Mouse (Mus musculus): ENCODE data around the gene Olfr190.
"Not testable (repeated sequence)": the region's sequence is repeated elsewhere in the genome, so short reads cannot be mapped to it uniquely, and the experiment has no call there.

Olfr190 gene

GRCm38 (mm10) chr16:59077905-59078304 is at the start of gene Olfr190:
Gene Olfr190 (minus strand): TSS chr16:59078005.
- no peak for DNase-seq

DNA sequence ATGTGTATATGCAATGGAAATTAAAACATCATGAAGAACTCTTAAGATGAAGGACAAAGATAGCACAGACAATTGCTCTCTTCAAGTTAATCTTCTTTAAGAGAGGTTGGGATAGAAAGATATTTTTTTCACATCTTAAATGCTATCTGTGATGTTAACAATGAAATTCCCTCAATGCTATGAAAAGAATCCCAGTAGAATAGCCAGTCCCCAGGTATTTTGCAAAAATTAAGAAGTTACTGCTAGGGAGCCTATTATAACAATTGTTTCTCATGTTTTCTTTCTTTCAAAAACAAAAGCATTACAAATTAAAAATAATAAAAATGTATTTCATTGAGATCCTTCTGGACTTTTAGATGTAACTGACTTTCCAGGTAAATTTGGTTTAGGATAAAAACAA is 43.2 kb upstream of the Olfr190 start, which contains the start of gene Olfr194:
TSS of gene Olfr194 (minus strand) at position 101 of the 400 bp plus-strand sequence.
- DNase-seq, result no peak

- no peak for DNase-seq
Observed at GRCm38 (mm10) chr16:59111781-59112180, 34.0 kb upstream of the Olfr190 start, which contains the start of gene Olfr193. Gene Olfr193 (minus strand): TSS chr16:59111881.

DNA sequence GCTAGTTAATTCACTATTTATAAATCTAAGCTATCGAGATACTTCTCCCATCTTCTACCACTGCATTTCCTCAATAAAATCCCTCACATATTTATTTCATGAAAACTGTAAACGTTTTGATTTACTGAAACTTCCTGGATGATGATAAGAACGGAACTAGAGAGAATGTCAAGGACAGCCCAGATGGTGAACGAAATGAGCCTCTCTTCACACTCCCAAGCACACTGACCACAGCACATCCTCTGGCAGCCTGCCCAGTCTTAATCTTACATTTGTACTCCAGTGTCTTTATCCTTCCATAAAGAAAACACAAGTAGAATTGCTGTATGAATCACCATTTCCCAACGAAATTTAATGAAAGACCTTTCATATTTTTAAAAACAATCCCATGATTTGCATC is 30.7 kb upstream of the Olfr190 start:
- DNase-seq, result not testable (repeated sequence)

DNA sequence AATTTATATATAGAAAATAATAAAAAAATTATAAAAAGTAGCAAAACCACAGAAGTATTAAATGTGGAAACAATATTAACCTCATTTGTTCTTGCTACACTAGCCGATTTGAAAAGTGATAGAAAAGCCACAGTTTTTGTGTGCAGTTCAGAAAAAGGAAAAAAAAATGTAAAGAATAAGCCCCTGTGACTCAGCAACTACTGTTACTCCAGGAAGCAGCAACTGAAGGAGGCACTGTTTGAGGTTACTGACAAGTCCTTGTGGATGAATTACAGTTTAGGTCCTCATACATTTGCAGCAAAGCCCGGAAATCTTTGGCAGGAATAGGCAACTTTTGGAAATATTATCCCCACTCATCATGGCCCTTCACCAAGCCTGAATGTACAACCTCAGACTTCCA is 27.5 kb upstream of the Olfr190 start:
- DNase-seq, result no peak

GRCm38 (mm10) chr16:59089722-59090121 is 11.9 kb upstream of the Olfr190 start, which contains the start of gene Olfr191:
Gene Olfr191 (minus strand): TSS chr16:59089822.
- not testable (repeated sequence) for DNase-seq

DNA sequence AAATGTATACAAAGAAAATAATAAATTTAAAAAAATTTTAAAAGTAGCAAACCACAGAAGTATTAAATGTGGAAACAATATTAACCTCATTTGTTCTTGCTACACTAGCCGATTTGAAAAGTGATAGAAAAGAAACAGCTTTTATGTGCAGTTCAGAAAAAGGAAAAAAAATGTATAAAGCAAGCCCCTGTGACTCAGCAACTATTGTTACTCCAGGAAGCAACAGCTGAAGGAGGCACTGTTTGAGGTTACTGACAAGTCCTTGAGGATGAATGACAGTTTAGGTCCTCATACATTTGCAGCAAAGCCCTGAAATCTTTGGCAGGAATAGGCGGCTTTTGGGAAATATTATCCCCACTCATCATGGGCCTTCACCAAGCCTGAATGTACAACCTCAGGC is 3.3 kb upstream of the Olfr190 start:
- not testable (repeated sequence) for DNase-seq

DNA sequence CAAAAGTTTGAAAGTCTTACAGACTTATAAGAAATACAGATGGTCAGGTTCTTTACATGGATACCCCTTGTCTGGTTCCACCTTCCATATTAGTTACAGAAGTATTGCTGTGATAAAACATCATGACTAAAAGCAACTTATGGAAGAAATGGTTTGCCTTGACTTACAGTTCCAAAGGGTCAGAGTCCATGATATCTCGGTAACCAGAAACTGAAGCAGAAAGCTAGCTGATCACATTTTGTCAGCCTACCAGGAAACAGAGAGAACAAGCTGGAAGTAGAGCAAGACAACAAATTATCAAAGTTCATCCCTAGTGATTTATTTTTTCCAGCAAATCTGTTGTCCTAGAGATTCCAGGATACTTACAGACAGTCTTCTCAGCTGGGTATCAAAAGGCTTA is 4.3 kb downstream of the Olfr190 start:
- DNase-seq, result no peak

DNA sequence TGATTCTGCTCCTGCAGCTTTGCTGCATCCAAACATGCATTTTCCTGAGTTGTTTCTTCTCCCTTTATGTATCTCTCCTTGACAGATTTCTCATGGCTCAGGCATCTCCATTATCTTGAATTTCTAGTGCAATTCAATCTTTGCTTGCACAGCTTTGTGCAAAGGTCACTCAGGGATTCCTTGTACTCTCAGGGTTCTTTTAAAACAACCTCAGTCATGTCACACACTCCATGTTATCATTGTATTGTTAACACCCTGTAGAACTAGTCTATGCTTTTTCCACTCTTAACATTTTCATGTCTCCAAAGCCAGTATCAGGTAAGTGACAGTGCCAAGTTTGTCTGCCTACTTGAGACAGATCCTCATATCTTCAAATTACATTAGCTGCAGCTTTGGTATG is 6.0 kb downstream of the Olfr190 start:
- no peak for DNase-seq

GRCm38 (mm10) chr16:59062411-59062810 is 15.4 kb downstream of the Olfr190 start:
- not testable (repeated sequence) for DNase-seq

GRCm38 (mm10) chr16:59049286-59049685 is 28.5 kb downstream of the Olfr190 start:
- not testable (repeated sequence) for DNase-seq

GRCm38 (mm10) chr16:59048860-59049259 is 28.9 kb downstream of the Olfr190 start:
- no peak for DNase-seq

DNA sequence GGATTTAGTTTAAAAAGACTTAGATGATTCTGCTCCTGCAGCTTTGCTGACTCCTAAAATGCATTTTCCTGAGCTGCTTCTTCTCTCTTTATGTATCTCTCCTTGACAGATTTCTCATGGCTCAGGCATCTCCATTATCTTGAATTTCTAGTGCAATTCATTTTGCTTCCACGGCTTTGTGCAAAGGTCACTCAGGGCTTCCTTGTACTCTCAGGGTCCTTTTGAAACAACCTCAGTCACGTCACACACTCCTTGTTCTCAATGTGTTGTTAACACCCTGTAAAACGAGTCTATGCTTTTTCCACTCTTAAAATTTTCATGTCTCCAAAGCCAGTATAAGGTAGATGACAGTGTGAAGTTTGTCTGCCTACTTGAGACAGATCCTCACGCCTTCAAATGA is 30.2 kb downstream of the Olfr190 start:
- no peak for DNase-seq

DNA sequence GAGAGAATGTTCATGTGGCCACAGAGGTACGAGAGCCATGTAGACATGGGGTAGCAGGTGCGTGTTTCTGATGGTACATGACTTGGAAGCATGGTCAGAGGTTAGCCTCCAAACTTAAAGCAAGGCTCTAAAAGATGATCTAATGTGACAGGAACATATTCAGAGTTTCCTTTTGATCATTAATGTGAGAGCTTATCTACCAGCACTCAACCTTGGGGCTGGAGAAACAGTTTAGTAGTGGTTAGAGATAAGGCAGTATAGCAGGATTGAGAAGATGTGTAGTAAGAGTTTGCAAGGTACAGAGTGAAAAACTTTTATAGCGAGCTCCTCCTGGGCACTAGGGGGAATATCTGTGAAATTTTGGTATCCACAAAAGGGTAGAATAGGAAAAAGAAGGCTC is 32.0 kb downstream of the Olfr190 start:
- no peak for DNase-seq

GRCm38 (mm10) chr16:59039710-59040109 is 38.1 kb downstream of the Olfr190 start, which contains the start of gene Olfr187:
Gene Olfr187 (minus strand): TSS chr16:59039767.
- DNase-seq, result no peak

- DNase-seq, result no peak
Observed at GRCm38 (mm10) chr16:59030191-59030590, 47.6 kb downstream of the Olfr190 start, which contains the start of gene Olfr186. Gene Olfr186 (minus strand): TSS chr16:59030291.
